In the genomic region with DNA sequence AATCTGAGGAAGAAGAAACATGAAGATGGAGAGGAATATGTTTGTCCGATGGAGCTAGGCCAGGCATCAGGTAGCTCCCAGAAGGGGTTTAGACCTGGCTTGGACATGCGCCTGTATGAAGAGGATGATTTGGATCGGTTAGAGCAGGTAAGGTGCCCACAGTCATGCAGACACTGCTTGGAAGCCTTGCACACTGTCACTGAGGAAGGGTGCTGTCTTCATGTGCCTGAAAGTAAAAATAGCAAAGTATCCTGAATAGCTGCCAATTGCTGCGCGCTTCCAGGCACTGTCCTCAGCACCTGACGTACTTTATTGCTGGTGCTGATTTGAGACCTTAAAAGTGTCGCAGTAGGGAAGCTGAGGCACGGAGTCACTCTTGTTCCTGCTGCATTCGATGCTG, we compare ENCODE assay signal across 23 mouse cellular contexts. TPM values are rescaled to one million over a fixed set of nuclear protein-coding genes. Genes with fewer than 3 reads are reported as not detected.
DNase-seq lines count a peak whose midpoint lies in the region; ATAC-seq and TF ChIP-seq lines count a peak whose summit lies in the region.
"Had no signal": no experiment of that assay in that cellular context is flagged by ENCODE, and none has a peak within 500 bp of the region (broad histone marks: within the 10 kb centered on the region; RNA-seq: fewer than 3 reads in every experiment).

No protein-coding gene starts in this region.

- peaks cover 2% of the 10 kb centered on the region; the same call in 1 of the 2 replicates for H3K4me1 ChIP-seq in forebrain, embryonic 16.5 days (replicated peaks; ENCODE audit: control insufficient read depth, insufficient read depth, low read length)
- no peaks in the 10 kb centered on the region for H3K4me1 ChIP-seq in forebrain, postnatal 0 days (ENCODE audit: insufficient read depth)
- H3K4me1 ChIP-seq: limb, embryonic 15.5 days; neural tube, embryonic 13.5 days had no signal

- DNase-seq in forebrain, postnatal 0 days = no peak
- DNase-seq in left cerebral cortex, postnatal 14 days (ENCODE audit: low spot score in 2 of 2) = peak; percentile 45 to 50
- no peak for DNase-seq in left cerebral cortex, postnatal 10 days (ENCODE audit: extremely low spot score in 1 of 2, low spot score in 2 of 2)
- DNase-seq in cerebellum, adult 9-11 months = peak; percentile 68
- DNase-seq in heart, postnatal 36 days = peak; percentile 28 to 31
- DNase-seq in kidney, postnatal 10 days = no peak
- no peak for DNase-seq in spleen, postnatal 10 days (ENCODE audit: low spot score in 2 of 2)
- DNase-seq: gastrocnemius, postnatal 14 days; kidney, adult 2 months; kidney, postnatal 36 days; lung, adult 18-20 months; lung, postnatal 36 days; right cerebral cortex, postnatal 4 days; thymus, postnatal 4 days had no signal

- 0 out of 2 replicates have a peak, but pooled peaks have one; percentile 12 for ATAC-seq in forebrain, embryonic 16.5 days
- ATAC-seq in forebrain, postnatal 0 days = no peak
- ATAC-seq: hindbrain, embryonic 16.5 days had no signal

- TF ChIP-seq CTCF in forebrain, postnatal 0 days (IDR thresholded peaks at IDR 0.05; ENCODE audit: low read depth) = no peak

- no peak overlapping the region for H3K27ac ChIP-seq in forebrain, embryonic 16.5 days (ENCODE audit: low read length)
- H3K27ac ChIP-seq in forebrain, postnatal 0 days (ENCODE audit: low read depth, low read length) = no peak overlapping the region
- H3K27ac ChIP-seq: limb, embryonic 15.5 days; neural tube, embryonic 13.5 days had no signal

- WGBS in forebrain, embryonic 16.5 days = 82% methylated on average over 9 of the region's 9 CpGs
- WGBS in forebrain, postnatal 0 days = 82% methylated on average over 9 of the region's 9 CpGs

- H3K4me2 ChIP-seq in forebrain, embryonic 16.5 days (ENCODE audit: low read length) = no peak overlapping the region
- no peak overlapping the region for H3K4me2 ChIP-seq in forebrain, postnatal 0 days (ENCODE audit: low read depth)
- H3K4me2 ChIP-seq: limb, embryonic 15.5 days; midbrain, embryonic 11.5 days; neural tube, embryonic 13.5 days had no signal

- H3K4me3 ChIP-seq in forebrain, embryonic 16.5 days (replicated peaks; ENCODE audit: low read length) = no peak overlapping the region
- H3K4me3 ChIP-seq in forebrain, postnatal 0 days (ENCODE audit: low read depth, low read length) = no peak overlapping the region
- H3K4me3 ChIP-seq: erythroblast, embryonic 14.5 days; limb, embryonic 15.5 days; neural tube, embryonic 13.5 days had no signal

- H3K27me3 ChIP-seq in forebrain, embryonic 16.5 days (replicated peaks; ENCODE audit: control insufficient read depth, insufficient read depth, low read length) = no peaks in the 10 kb centered on the region
- no peaks in the 10 kb centered on the region for H3K27me3 ChIP-seq in forebrain, postnatal 0 days (ENCODE audit: insufficient read depth, low read length)
- H3K27me3 ChIP-seq: limb, embryonic 15.5 days; neural tube, embryonic 13.5 days had no signal

- intact Hi-C loops in left cerebral cortex, postnatal 14 days (cut with DNase I) = no loop called here
- intact Hi-C loops in left cerebral cortex, postnatal 10 days (cut with DNase I) = no loop called here
- intact Hi-C loops in heart, postnatal 36 days (cut with DNase I) = no loop called here

- no peaks in the 10 kb centered on the region for H3K36me3 ChIP-seq in forebrain, embryonic 16.5 days (ENCODE audit: control insufficient read depth, insufficient read depth)
- no peaks in the 10 kb centered on the region for H3K36me3 ChIP-seq in forebrain, postnatal 0 days (ENCODE audit: insufficient read depth)
- H3K36me3 ChIP-seq: neural tube, embryonic 13.5 days had no signal

- no peak overlapping the region for H3K9ac ChIP-seq in forebrain, embryonic 16.5 days (replicated peaks; ENCODE audit: low read depth, low read length)
- no peak overlapping the region for H3K9ac ChIP-seq in forebrain, postnatal 0 days
- H3K9ac ChIP-seq: limb, embryonic 15.5 days; neural tube, embryonic 13.5 days had no signal

- no peaks in the 10 kb centered on the region for H3K9me3 ChIP-seq in forebrain, embryonic 16.5 days (ENCODE audit: control insufficient read depth, low read length)
- H3K9me3 ChIP-seq in forebrain, postnatal 0 days (ENCODE audit: low read length) = no peaks in the 10 kb centered on the region
- H3K9me3 ChIP-seq: limb, embryonic 15.5 days; neural tube, embryonic 13.5 days had no signal

RNA-seq across cellular contexts. Expression of gene Rep15, which starts 2.8 kb away (rescaled TPM):
- polyA plus RNA-seq in forebrain, embryonic 16.5 days (2015; fragmentation: Nextera tagmentation; extraction: Ambion mirVana) = 0.34 and 1.1 TPM in 2 replicates
- total RNA-seq in forebrain, postnatal 0 days (2014; rRNA removed) = 1.0 and 1.1 TPM in 2 replicates
- 0.35 and 0.74 TPM in 2 replicates for polyA plus RNA-seq in forebrain, postnatal 0 days (2015; fragmentation: Nextera tagmentation; extraction: Ambion mirVana)
- total RNA-seq in left cerebral cortex, postnatal 14 days (2021) = 1 to 10 TPM; 1.6 to 2.5 TPM
- total RNA-seq in left cerebral cortex, postnatal 10 days (2021) = 1 to 10 TPM; 2.9 TPM
- 1 to 10 TPM in 1 of 2 experiments, under 1 TPM in 1; 0.87 to 1.2 TPM for total RNA-seq in heart, postnatal 36 days (2021)
- polyA plus RNA-seq: erythroblast, embryonic 14.5 days had no signal

RNA-seq across cellular contexts. Expression of gene Mrps35, which starts 13.0 kb away (rescaled TPM):
- 78.5 and 82.3 TPM in 2 replicates for polyA plus RNA-seq in forebrain, embryonic 16.5 days (2015; fragmentation: Nextera tagmentation; extraction: Ambion mirVana)
- 12.6 and 20.3 TPM in 2 replicates for total RNA-seq in forebrain, postnatal 0 days (2014; rRNA removed)
- polyA plus RNA-seq in forebrain, postnatal 0 days (2015; fragmentation: Nextera tagmentation; extraction: Ambion mirVana) = 82.6 and 83.2 TPM in 2 replicates
- 10 to 100 TPM; 42.8 to 45.9 TPM for total RNA-seq in left cerebral cortex, postnatal 14 days (2021)
- 10 to 100 TPM; 48.0 to 49.7 TPM for total RNA-seq in left cerebral cortex, postnatal 10 days (2021)
- total RNA-seq in heart, postnatal 36 days (2021) = 100 to 1,000 TPM; 195 to 200 TPM

RNA-seq across cellular contexts. Expression of gene Mansc4, which starts 57.2 kb away (rescaled TPM):
- 0.73 and 1.1 TPM in 2 replicates for polyA plus RNA-seq in forebrain, embryonic 16.5 days (2015; fragmentation: Nextera tagmentation; extraction: Ambion mirVana)
- total RNA-seq in forebrain, postnatal 0 days (2014; rRNA removed) = 1.0 and 1.6 TPM in 2 replicates
- 0.79 and 1.6 TPM in 2 replicates for polyA plus RNA-seq in forebrain, postnatal 0 days (2015; fragmentation: Nextera tagmentation; extraction: Ambion mirVana)
- under 1 TPM; 0.53 to 0.70 TPM for total RNA-seq in left cerebral cortex, postnatal 14 days (2021)
- total RNA-seq in left cerebral cortex, postnatal 10 days (2021) = under 1 TPM; 0.41 to 0.45 TPM
- total RNA-seq in heart, postnatal 36 days (2021) = not detected
- total RNA-seq: heart, postnatal 14 days; MEL; monocyte, adult 5-6 weeks had no signal
- polyA plus RNA-seq: erythroblast, embryonic 14.5 days had no signal

Comparison
In these comparisons a context has a peak if more than half of its experiments do, and no peak if none do; other contexts are left out.
1. DNase-seq: peak in left cerebral cortex, postnatal 14 days (2 of 2), cerebellum, adult 9-11 months (single experiment) and heart, postnatal 36 days (2 of 2); none in forebrain, postnatal 0 days (single experiment), left cerebral cortex, postnatal 10 days (0 of 2), kidney, postnatal 10 days (single experiment) and spleen, postnatal 10 days (0 of 2).